Mouse (Mus musculus) liver, postnatal 0 days (tissue): ENCODE data around the gene Arnt. TPM values are rescaled to one million over a fixed set of nuclear protein-coding genes. Genes with fewer than 3 reads are reported as not detected.
"Not testable (repeated sequence)": the region's sequence is repeated elsewhere in the genome, so short reads cannot be mapped to it uniquely, and the experiment has no call there.

ENCODE experiments used
- ATAC-seq: fragments of 200-750 bp; cut with Nextera tagmentation; 2 replicates; pipeline ENCODE4 v1.8.0; 2017; ENCODE audit warnings: mild to moderate bottlenecking, moderate library complexity
- DNase-seq: peaks from one replicate; pipeline ENCODE4 v3.0.0-alpha.2; 2016
- H3K27ac ChIP-seq: fragments of 300-500 bp; sonication (generic); 2 replicates; pipeline ENCODE4 v1.5.1; 2014; ENCODE audit warnings: antibody characterized with exemption, moderate library complexity, mild to moderate bottlenecking, low read depth
- H3K27me3 ChIP-seq: fragments of 300-500 bp; sonication (generic); 2 replicates; pipeline ENCODE4 v1.6.1; 2014; ENCODE audit warnings: low read length, control low read depth, mixed read lengths; ENCODE audit not compliant: insufficient read depth
- H3K36me3 ChIP-seq: fragments of 300-500 bp; sonication (generic); replicated peaks from 2 replicates; pipeline ENCODE4 v1.6.1; 2014; ENCODE audit warnings: mild to moderate bottlenecking, control low read depth, low read length, moderate library complexity, mixed read lengths; ENCODE audit not compliant: insufficient read depth
- H3K4me1 ChIP-seq: fragments of 300-500 bp; sonication (generic); 2 replicates; pipeline ENCODE4 v1.6.1; 2014; ENCODE audit warnings: antibody characterized with exemption, mild to moderate bottlenecking, control low read depth; ENCODE audit not compliant: insufficient read depth
- H3K4me2 ChIP-seq: fragments of 300-500 bp; sonication (generic); 2 replicates; pipeline ENCODE4 v1.6.1; 2014; ENCODE audit warnings: low read depth, mild to moderate bottlenecking, low read length, moderate library complexity, mixed read lengths
- H3K4me3 ChIP-seq: fragments of 300-500 bp; sonication (generic); 2 replicates; pipeline ENCODE4 v1.5.1; 2014; ENCODE audit warnings: low read depth, low read length
- H3K9ac ChIP-seq: fragments of 300-500 bp; sonication (generic); replicated peaks from 2 replicates; pipeline ENCODE4 v1.6.1; 2014; ENCODE audit warnings: mild to moderate bottlenecking, moderate library complexity
- H3K9me3 ChIP-seq: fragments of 300-500 bp; sonication (generic); 2 replicates; pipeline ENCODE4 v1.6.1; 2016; ENCODE audit warnings: mild to moderate bottlenecking, control low read depth, low read length, mixed read lengths
- CTCF ChIP-seq: sonication (generic); IDR thresholded peaks from 2 replicates; pipeline ENCODE4 v1.5.1; 2016; ENCODE audit warnings: antibody characterized with exemption, low read depth
- EP300 ChIP-seq: IDR thresholded peaks from 2 replicates; pipeline ENCODE4 v1.6.1; 2016; ENCODE audit warnings: antibody characterized with exemption, low read depth, mild to moderate bottlenecking
- WGBS: fragments of 180-500 bp; shearing (Covaris S2); extraction: QIAGEN DNeasy Blood & Tissue Kit; methylation state at CpG from one replicate; pipeline ENCODE4 v1.1.7; 2014; ENCODE audit not compliant: insufficient replicate concordance; 5-methylcytosine and 5-hydroxymethylcytosine counted together
- polyA plus RNA-seq: library from polyadenylated mRNA; unstranded; fragments of >200 nt; fragmentation: Nextera tagmentation; extraction: Ambion mirVana; gene quantifications from 2 replicates; pipeline ENCODE4 v1.2.1, GENCODE M21; 2015

Gene Arnt
- polyA plus RNA-seq, 1 experiment from 2014 or later: 9.4 TPM

DNA sequence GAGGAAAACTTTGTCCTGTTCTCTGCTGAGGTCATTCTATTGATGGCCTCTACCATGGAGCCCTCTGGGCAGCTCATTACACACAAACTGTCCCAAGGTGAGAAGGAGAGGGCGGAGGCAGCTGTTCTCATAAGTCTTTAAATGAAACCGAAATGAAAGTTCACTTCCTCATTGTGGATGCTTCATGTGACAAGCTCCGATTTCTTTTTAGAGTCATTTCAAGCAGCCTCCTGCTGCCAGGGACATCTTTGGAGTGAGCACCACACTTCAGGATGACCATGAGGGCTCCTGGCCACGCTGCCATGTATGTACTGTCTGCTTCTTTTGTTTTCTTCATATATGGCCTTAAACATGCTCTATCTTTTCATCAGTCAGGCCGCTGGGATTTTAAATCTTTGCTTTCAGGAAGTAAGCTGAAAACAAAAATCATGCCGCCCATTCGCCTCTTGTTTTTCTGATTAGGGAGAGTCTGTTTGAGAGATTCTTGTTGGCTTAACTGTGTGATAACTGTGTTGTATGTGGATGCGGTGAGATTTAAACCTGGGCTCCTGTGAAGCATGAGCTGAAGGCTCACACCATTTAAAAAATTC, 92.5 kb downstream of the Arnt start, which contains the start of gene Ctss:
Gene Ctss, plus strand, starts transcription at position 165 of the 590 bp plus-strand sequence.
- H3K27ac ChIP-seq: peak within 1 kb of the TSS; percentile 19; the same call in 1 of the 2 replicates
- TF ChIP-seq EP300 (no peak), CTCF (no peak)
- H3K9me3 ChIP-seq: no peaks in the 10 kb centered on the region
- H3K4me3 ChIP-seq: peak within 1 kb of the TSS; percentile 21
- H3K27me3 ChIP-seq: no peaks in the 10 kb centered on the region
- ATAC-seq (no peak), DNase-seq (no peak)
- no peaks in the 10 kb centered on the region for H3K36me3 ChIP-seq
- H3K9ac ChIP-seq: no peak within 1 kb of the TSS
- H3K4me1 ChIP-seq: peaks cover 8% of the 10 kb centered on the region; the same call in 1 of the 2 replicates
- peak within 1 kb of the TSS; percentile 34; the same call in 1 of the 2 replicates for H3K4me2 ChIP-seq
- 48% methylated on average over 8 of the region's 8 CpGs for WGBS

DNA sequence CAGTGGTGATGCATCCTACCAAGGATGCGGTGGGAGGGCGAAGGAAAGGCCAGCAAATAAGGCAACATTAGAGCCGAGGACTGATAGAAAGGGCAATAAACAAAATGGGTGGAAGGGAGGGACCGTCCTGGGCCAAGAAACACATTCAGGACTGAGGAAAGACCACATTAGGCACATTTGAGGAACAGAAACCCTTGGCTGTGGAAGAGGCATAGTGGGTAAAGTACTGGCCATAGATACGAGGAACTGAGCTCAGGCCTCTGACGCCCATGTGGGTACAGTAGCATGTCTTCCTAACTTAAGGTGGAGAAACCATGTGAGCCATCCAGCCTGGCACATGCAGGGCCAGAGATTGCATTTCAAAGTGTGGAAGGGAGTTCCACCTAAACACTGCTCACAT, 95.6 kb downstream of the Arnt start:
- H3K9me3 ChIP-seq: no peaks in the 10 kb centered on the region
- WGBS: 59% methylated on average over 6 of the region's 6 CpGs
- TF ChIP-seq EP300: no peak
- no peak for TF ChIP-seq CTCF
- H3K27me3 ChIP-seq: no peaks in the 10 kb centered on the region
- no peak overlapping the region for H3K4me3 ChIP-seq
- H3K4me1 ChIP-seq: no peaks in the 10 kb centered on the region
- H3K9ac ChIP-seq: no peak overlapping the region
- peak; percentile 35; the same call in 1 of the 2 replicates for ATAC-seq
- no peaks in the 10 kb centered on the region for H3K36me3 ChIP-seq
- no peak overlapping the region for H3K27ac ChIP-seq
- H3K4me2 ChIP-seq: no peak overlapping the region
- DNase-seq: no peak

DNA sequence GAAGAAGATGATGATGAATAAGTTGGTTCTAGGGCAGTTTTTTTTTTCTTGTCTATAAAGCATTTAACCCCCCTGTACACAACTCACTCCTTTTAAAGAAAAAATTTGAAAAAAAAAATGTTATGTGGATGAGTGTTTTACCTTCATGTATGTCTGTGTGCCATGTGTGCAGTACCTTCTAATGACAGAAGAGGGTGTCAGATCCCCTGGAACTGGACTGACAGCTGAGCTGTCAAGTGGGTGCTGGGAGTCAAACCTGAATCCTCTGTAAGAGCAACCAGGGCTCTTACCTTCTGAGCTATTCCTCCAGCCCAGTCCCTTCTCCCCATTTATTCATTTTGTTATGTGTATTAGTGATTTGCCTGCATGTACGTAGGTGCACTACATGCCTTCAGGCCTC, 96.8 kb downstream of the Arnt start:
- H3K36me3 ChIP-seq: no peaks in the 10 kb centered on the region
- DNase-seq: no peak
- no peak overlapping the region for H3K4me2 ChIP-seq
- no peak for ATAC-seq
- H3K27me3 ChIP-seq: no peaks in the 10 kb centered on the region
- no peak overlapping the region for H3K9ac ChIP-seq
- WGBS: 92% methylated on average over 1 of the region's 1 CpGs
- no peak overlapping the region for H3K4me3 ChIP-seq
- H3K9me3 ChIP-seq: no peaks in the 10 kb centered on the region
- H3K27ac ChIP-seq: no peak overlapping the region
- TF ChIP-seq CTCF (peak; percentile 39), EP300 (no peak)
- no peaks in the 10 kb centered on the region for H3K4me1 ChIP-seq

DNA sequence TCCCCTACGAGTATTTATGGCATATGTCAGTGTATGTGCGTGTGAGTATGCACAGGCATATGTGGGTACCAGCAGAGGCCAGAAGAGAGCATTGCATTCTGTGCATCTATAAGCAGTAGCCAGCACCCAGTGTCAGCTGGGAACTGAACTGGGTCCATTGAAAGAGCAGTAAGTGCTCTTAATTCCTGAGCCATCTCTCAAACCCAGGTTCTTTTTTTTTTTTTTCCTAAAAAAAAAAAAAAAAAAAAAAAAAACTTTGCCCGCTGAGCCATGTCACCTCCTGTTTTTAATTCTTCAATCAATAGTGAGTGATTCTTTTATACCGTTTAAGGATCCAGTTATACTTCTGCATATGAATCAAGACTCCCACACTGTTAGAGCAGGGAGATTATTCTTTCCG, 99.2 kb downstream of the Arnt start:
- no peak for ATAC-seq
- no peak overlapping the region for H3K27ac ChIP-seq
- TF ChIP-seq CTCF (0 out of 2 replicates have a peak, but pooled peaks have one; percentile 10), EP300 (no peak)
- no peaks in the 10 kb centered on the region for H3K4me1 ChIP-seq
- no peaks in the 10 kb centered on the region for H3K27me3 ChIP-seq
- H3K36me3 ChIP-seq: no peaks in the 10 kb centered on the region
- 83% methylated on average over 5 of the region's 5 CpGs for WGBS
- no peak overlapping the region for H3K4me3 ChIP-seq
- H3K4me2 ChIP-seq: no peak overlapping the region
- H3K9ac ChIP-seq: no peak overlapping the region
- H3K9me3 ChIP-seq: no peaks in the 10 kb centered on the region
- no peak for DNase-seq

DNA sequence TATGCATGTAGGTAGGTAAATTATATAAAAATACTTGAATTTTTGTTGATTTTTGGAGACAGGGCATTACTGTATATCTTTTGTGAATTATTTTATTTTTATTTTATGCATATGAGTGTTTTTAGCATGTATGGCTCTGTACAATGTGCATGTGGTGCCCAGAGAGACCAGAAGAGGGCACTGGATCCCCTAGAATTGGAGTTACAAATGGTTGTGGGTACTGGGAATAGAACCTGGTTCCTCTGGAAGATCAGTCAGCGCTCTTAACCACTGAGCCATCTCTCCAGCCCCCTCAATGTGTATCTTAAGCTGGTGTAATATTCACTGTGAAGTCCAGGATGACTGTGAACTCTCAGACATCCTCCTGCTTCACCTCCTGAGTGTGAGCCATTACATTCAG, 100.7 kb downstream of the Arnt start:
- 65% methylated on average over 1 of the region's 1 CpGs for WGBS
- no peaks in the 10 kb centered on the region for H3K36me3 ChIP-seq
- H3K27ac ChIP-seq: no peak overlapping the region
- H3K27me3 ChIP-seq: no peaks in the 10 kb centered on the region
- DNase-seq (no peak), ATAC-seq (no peak)
- no peaks in the 10 kb centered on the region for H3K4me1 ChIP-seq
- no peak for TF ChIP-seq EP300
- TF ChIP-seq CTCF: 0 out of 2 replicates have a peak, but pooled peaks have one; percentile 17
- no peak overlapping the region for H3K9ac ChIP-seq
- H3K4me3 ChIP-seq: no peak overlapping the region
- no peak overlapping the region for H3K4me2 ChIP-seq
- H3K9me3 ChIP-seq: no peaks in the 10 kb centered on the region

DNA sequence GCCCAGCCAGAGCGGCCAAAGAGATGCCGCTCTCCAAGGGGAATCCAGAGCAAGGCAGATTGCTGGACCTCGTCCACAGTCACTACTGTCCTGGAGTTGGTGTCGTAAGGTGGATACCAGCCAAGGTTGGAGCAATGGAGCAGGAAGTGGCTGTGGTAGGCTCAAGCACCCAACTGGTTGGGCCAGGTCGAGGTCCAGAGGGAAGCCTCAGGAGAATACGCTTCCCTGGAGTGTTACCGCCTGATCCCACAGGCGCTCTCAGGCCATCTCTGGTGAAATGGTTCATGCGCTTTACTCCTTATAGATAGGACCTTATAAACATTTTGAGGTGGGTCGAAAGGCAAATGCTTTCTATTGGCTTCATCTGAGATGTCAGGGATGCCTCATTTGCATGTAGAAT, 104.7 kb downstream of the Arnt start:
- no peak overlapping the region for H3K9ac ChIP-seq
- no peak overlapping the region for H3K27ac ChIP-seq
- ATAC-seq (no peak), DNase-seq (no peak)
- no peaks in the 10 kb centered on the region for H3K4me1 ChIP-seq
- TF ChIP-seq EP300 (no peak), CTCF (no peak)
- no peaks in the 10 kb centered on the region for H3K36me3 ChIP-seq
- no peaks in the 10 kb centered on the region for H3K9me3 ChIP-seq
- no peak overlapping the region for H3K4me3 ChIP-seq
- no peaks in the 10 kb centered on the region for H3K27me3 ChIP-seq
- WGBS: 79% methylated on average over 10 of the region's 10 CpGs
- no peak overlapping the region for H3K4me2 ChIP-seq

DNA sequence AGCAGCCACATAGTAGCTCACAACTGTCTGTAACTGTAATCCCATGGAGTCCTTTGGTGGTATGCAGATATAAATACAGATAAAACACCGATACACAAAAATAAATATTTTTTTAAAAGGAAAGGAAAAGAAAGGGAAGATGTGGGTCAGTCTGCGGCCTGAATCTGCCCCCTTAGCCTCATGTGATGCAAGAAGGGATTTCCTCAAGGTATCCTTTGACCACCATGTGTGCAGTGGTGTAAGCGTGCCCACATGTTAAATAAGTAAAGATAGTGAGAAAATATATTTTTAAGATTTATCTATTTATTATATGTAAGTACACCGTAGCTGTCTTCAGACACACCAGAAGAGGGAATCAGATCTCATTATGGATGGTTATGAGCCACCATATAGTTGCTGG, 105.6 kb downstream of the Arnt start:
- 78% methylated on average over 4 of the region's 4 CpGs for WGBS
- Histone ChIP-seq H3K36me3 (no peaks in the 10 kb centered on the region), H3K4me1 (no peaks in the 10 kb centered on the region), H3K9ac (no peak overlapping the region), H3K9me3 (no peaks in the 10 kb centered on the region), H3K27me3 (no peaks in the 10 kb centered on the region), H3K4me2 (no peak overlapping the region), H3K4me3 (no peak overlapping the region), H3K27ac (no peak overlapping the region)
- DNase-seq: no peak
- no peak for ATAC-seq
- no peak for TF ChIP-seq CTCF
- no peak for TF ChIP-seq EP300

DNA sequence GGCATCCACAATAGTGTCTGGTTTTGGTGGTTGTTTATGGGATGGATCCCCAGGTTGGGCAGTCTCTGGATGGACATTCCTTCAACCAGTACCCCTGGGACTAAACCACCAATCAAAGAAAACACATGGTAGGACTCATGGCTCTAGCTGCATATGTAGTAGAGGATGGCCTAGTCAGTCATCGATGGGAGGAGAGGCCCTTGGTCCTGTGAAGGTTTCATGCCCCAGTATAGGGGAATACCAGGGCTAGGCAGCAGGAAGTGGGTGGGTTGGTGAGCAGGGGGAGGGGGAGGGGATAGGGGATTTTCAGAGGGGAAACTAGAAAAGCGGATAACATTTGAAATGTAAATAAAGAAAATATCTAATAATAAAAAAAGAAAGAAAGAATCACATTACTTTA, 107.0 kb downstream of the Arnt start:
- not testable (repeated sequence) for ATAC-seq, H3K9ac ChIP-seq, DNase-seq, H3K4me1 ChIP-seq, H3K9me3 ChIP-seq, H3K4me3 ChIP-seq, H3K27ac ChIP-seq, H3K27me3 ChIP-seq, H3K36me3 ChIP-seq, H3K4me2 ChIP-seq
- 44% methylated on average over 2 of the region's 2 CpGs for WGBS
